Mouse (Mus musculus) ES-Bruce4 (cell line): ENCODE results near the gene Paqr6. TPM values are rescaled to one million over a fixed set of nuclear protein-coding genes. Genes with fewer than 3 reads are reported as not detected.
"Not testable (repeated sequence)": the region's sequence is repeated elsewhere in the genome, so short reads cannot be mapped to it uniquely, and the experiment has no call there.

ENCODE experiments used
- H3K27ac ChIP-seq: 2 replicates; pipeline ENCODE4 v1.5.1; 2012; ENCODE audit warnings: low read length, inconsistent platforms; ENCODE audit not compliant: insufficient read depth
- H3K27me3 ChIP-seq: 2 replicates; pipeline ENCODE4 v1.6.1; 2012; ENCODE audit warnings: mild to moderate bottlenecking, low read length, inconsistent platforms; ENCODE audit not compliant: control insufficient read depth, poor library complexity, insufficient read depth, severe bottlenecking
- H3K36me3 ChIP-seq: 2 replicates; pipeline ENCODE4 v1.6.1; 2012; ENCODE audit warnings: inconsistent platforms, mild to moderate bottlenecking, low read length, moderate library complexity; ENCODE audit not compliant: control insufficient read depth, poor library complexity, insufficient read depth, severe bottlenecking
- H3K4me1 ChIP-seq: one replicate; pipeline ENCODE4 v1.8.1; 2011; ENCODE audit warnings: low read length; ENCODE audit not compliant: control insufficient read depth, insufficient read depth
- H3K4me3 ChIP-seq: 2 replicates; pipeline ENCODE4 v1.5.1; 2011; ENCODE audit warnings: low read depth, mild to moderate bottlenecking, low read length
- H3K9ac ChIP-seq: 2 replicates; pipeline ENCODE4 v1.6.1; 2012; ENCODE audit warnings: low read depth, mild to moderate bottlenecking, inconsistent platforms; ENCODE audit not compliant: poor library complexity, severe bottlenecking
- H3K9me3 ChIP-seq: replicated peaks from 2 replicates; pipeline ENCODE4 v1.6.1; 2012; ENCODE audit warnings: mild to moderate bottlenecking, low read length, inconsistent platforms; ENCODE audit not compliant: control insufficient read depth, poor library complexity, insufficient read depth, severe bottlenecking
- CTCF ChIP-seq: IDR thresholded peaks from one replicate; pipeline ENCODE4 v1.8.1; 2011; ENCODE audit warnings: low read depth, low read length
- EP300 ChIP-seq: IDR thresholded peaks from 2 replicates; pipeline ENCODE4 v1.6.1; 2011; ENCODE audit warnings: low read depth, low read length; ENCODE audit not compliant: insufficient read depth
- POLR2A ChIP-seq: IDR thresholded peaks from one replicate; pipeline ENCODE4 v1.8.1; 2011; ENCODE audit warnings: low read length; ENCODE audit not compliant: insufficient read depth
- polyA plus RNA-seq: library from polyadenylated mRNA; stranded (reverse); fragments of >200 nt; gene quantifications from 2 replicates; pipeline ENCODE4 v1.2.4, GENCODE M21; 2011; ENCODE audit warnings: low read depth; ENCODE audit not compliant: missing spikeins, insufficient read depth, insufficient read length

Gene Paqr6
- polyA plus RNA-seq, 1 experiment = 6.8 TPM

GRCm38 (mm10) chr3:88361612-88362313 lies 2.6 kb upstream of the Paqr6 start:
- H3K4me1 ChIP-seq = peaks cover 3% of the 10 kb centered on the region
- no peak overlapping the region for H3K9ac ChIP-seq
- no peaks in the 10 kb centered on the region for H3K27me3 ChIP-seq
- H3K4me3 ChIP-seq = no peak overlapping the region
- peaks cover 45% of the 10 kb centered on the region for H3K36me3 ChIP-seq
- no peak overlapping the region for H3K27ac ChIP-seq
- no peaks in the 10 kb centered on the region for H3K9me3 ChIP-seq
- TF ChIP-seq EP300 (no peak), POLR2A (no peak), CTCF (no peak)

- Histone ChIP-seq H3K4me1 (peaks cover 3% of the 10 kb centered on the region), H3K9ac (no peak overlapping the region), H3K27me3 (no peaks in the 10 kb centered on the region), H3K4me3 (no peak overlapping the region), H3K36me3 (peaks cover 26% of the 10 kb centered on the region), H3K27ac (no peak overlapping the region), H3K9me3 (no peaks in the 10 kb centered on the region)
- TF ChIP-seq EP300 = no peak
- no peak for TF ChIP-seq POLR2A
- TF ChIP-seq CTCF = no peak
Observed at GRCm38 (mm10) chr3:88363700-88364099, 684 bp upstream of the Paqr6 start.

GRCm38 (mm10) chr3:88365705-88366361 lies 1.4 kb downstream of the Paqr6 start:
- no peak overlapping the region for H3K27ac ChIP-seq
- no peak overlapping the region for H3K9ac ChIP-seq
- peak overlapping the region; percentile 29 for H3K4me3 ChIP-seq
- H3K36me3 ChIP-seq = peaks cover 5% of the 10 kb centered on the region
- peaks cover 8% of the 10 kb centered on the region for H3K9me3 ChIP-seq
- peak; percentile 23 for TF ChIP-seq CTCF
- no peak for TF ChIP-seq POLR2A
- H3K4me1 ChIP-seq = peaks cover 3% of the 10 kb centered on the region
- no peaks in the 10 kb centered on the region for H3K27me3 ChIP-seq

GRCm38 (mm10) chr3:88366830-88367428 lies 2.5 kb downstream of the Paqr6 start:
- not testable (repeated sequence) for H3K27me3 ChIP-seq, H3K9ac ChIP-seq, H3K4me3 ChIP-seq, H3K27ac ChIP-seq, H3K36me3 ChIP-seq, H3K4me1 ChIP-seq
- H3K9me3 ChIP-seq = peaks cover 12% of the 10 kb centered on the region

GRCm38 (mm10) chr3:88367517-88367916 lies 3.1 kb downstream of the Paqr6 start:
- not testable (repeated sequence) for H3K36me3 ChIP-seq, H3K27ac ChIP-seq, H3K27me3 ChIP-seq, H3K9ac ChIP-seq, H3K4me1 ChIP-seq, H3K4me3 ChIP-seq
- peaks cover 12% of the 10 kb centered on the region for H3K9me3 ChIP-seq

- not testable (repeated sequence) for H3K4me3 ChIP-seq, H3K9ac ChIP-seq, H3K4me1 ChIP-seq, H3K27ac ChIP-seq, H3K27me3 ChIP-seq, H3K36me3 ChIP-seq
- H3K9me3 ChIP-seq = peaks cover 12% of the 10 kb centered on the region
Observed at GRCm38 (mm10) chr3:88368511-88368910, 4.1 kb downstream of the Paqr6 start.

GRCm38 (mm10) chr3:88372643-88373042 lies 8.3 kb downstream of the Paqr6 start, which contains the start of gene Bglap3:
Bglap3 (minus strand) TSS chr3:88372743.
- not testable (repeated sequence) for H3K27me3 ChIP-seq

GRCm38 (mm10) chr3:88375750-88376626 lies 11.6 kb downstream of the Paqr6 start:
- not testable (repeated sequence) for H3K27me3 ChIP-seq, H3K9me3 ChIP-seq, H3K4me1 ChIP-seq, H3K9ac ChIP-seq, H3K4me3 ChIP-seq, H3K36me3 ChIP-seq, H3K27ac ChIP-seq

More at GRCm38 (mm10) chr3:88372643-88373042, 8.3 kb downstream of the Paqr6 start, which contains the start of gene Bglap3:
- H3K36me3 ChIP-seq, H3K27ac ChIP-seq, H3K9ac ChIP-seq, H3K4me1 ChIP-seq, H3K4me3 ChIP-seq: not testable (repeated sequence)
- peaks cover 12% of the 10 kb centered on the region for H3K9me3 ChIP-seq
